Mouse (Mus musculus) myocyte (in vitro differentiated cells): ENCODE measurements around the gene Drc1. TPM values are rescaled to one million over a fixed set of nuclear protein-coding genes. Genes with fewer than 3 reads are reported as not detected.

Source experiments
- H3K27me3 ChIP-seq: one replicate; pipeline ENCODE4 v1.6.1; 2011; ENCODE audit not compliant: control insufficient read depth, insufficient read depth, insufficient read length
- H3K36me3 ChIP-seq: one replicate; pipeline ENCODE4 v1.6.1; 2011; ENCODE audit not compliant: control insufficient read depth, insufficient read depth
- H3K4me2 ChIP-seq: one replicate; pipeline ENCODE4 v1.6.1; 2011; ENCODE audit warnings: low read depth, control low read depth
- H3K4me3 ChIP-seq: one replicate; pipeline ENCODE4 v1.5.1; 2011; ENCODE audit warnings: mild to moderate bottlenecking, control low read depth, moderate library complexity
- H3K79me2 ChIP-seq: one replicate; pipeline ENCODE4 v1.6.1; 2011; ENCODE audit not compliant: control insufficient read depth, insufficient read depth
- H3ac ChIP-seq: one replicate; pipeline ENCODE4 v1.6.1; 2011; ENCODE audit not compliant: control insufficient read depth, insufficient read length
- CEBPB ChIP-seq: IDR thresholded peaks from 2 replicates; pipeline ENCODE4 v1.6.1; 2011; ENCODE audit warnings: mild to moderate bottlenecking, moderate library complexity; ENCODE audit not compliant: poor library complexity, insufficient read depth, severe bottlenecking
- E2F4 ChIP-seq: IDR thresholded peaks from one replicate; pipeline ENCODE4 v1.6.1; 2011; ENCODE audit warnings: mild to moderate bottlenecking, control low read depth, moderate library complexity; ENCODE audit not compliant: insufficient read depth
- MAX ChIP-seq: IDR thresholded peaks from one replicate; pipeline ENCODE4 v1.6.1; 2011; ENCODE audit warnings: low read depth, mild to moderate bottlenecking, control low read depth
- MYOD1 ChIP-seq, 3 experiments: IDR thresholded peaks; one replicate each; pipeline ENCODE4 v1.6.1; 2011; ENCODE audit warnings: control low read depth in 2 of 3, low read depth in 2 of 3, mild to moderate bottlenecking in 2 of 3, moderate library complexity in 1 of 3; ENCODE audit not compliant: insufficient read length in 2 of 3, control insufficient read depth in 1 of 3
- MYOG ChIP-seq, 3 experiments: IDR thresholded peaks; one replicate each; pipeline ENCODE4 v1.6.1; 2011; ENCODE audit warnings: control low read depth in 2 of 3, low read depth in 2 of 3, mild to moderate bottlenecking in 2 of 3; ENCODE audit not compliant: insufficient read length in 2 of 3, control insufficient read depth in 1 of 3, insufficient read depth in 1 of 3
- POLR2A ChIP-seq: IDR thresholded peaks from one replicate; pipeline ENCODE4 v1.6.1; 2011; ENCODE audit warnings: low read depth, mild to moderate bottlenecking, control low read depth, moderate library complexity; ENCODE audit not compliant: insufficient read length
- POLR2AphosphoS2 ChIP-seq: IDR thresholded peaks from one replicate; pipeline ENCODE4 v1.6.1; 2011; ENCODE audit warnings: low read depth, control low read depth; ENCODE audit not compliant: insufficient read length
- REST ChIP-seq: IDR thresholded peaks from one replicate; pipeline ENCODE4 v1.6.1; 2011; ENCODE audit warnings: mild to moderate bottlenecking, control low read depth, moderate library complexity; ENCODE audit not compliant: insufficient read depth, insufficient read length
- SRF ChIP-seq: IDR thresholded peaks from one replicate; pipeline ENCODE4 v1.6.1; 2011; ENCODE audit warnings: low read depth; ENCODE audit not compliant: control insufficient read depth, insufficient read length
- TCF12 ChIP-seq: IDR thresholded peaks from one replicate; pipeline ENCODE4 v1.6.1; 2011; ENCODE audit warnings: mild to moderate bottlenecking, control low read depth; ENCODE audit not compliant: poor library complexity, insufficient read depth, severe bottlenecking
- TCF3 ChIP-seq: IDR thresholded peaks from one replicate; pipeline ENCODE4 v1.6.1; 2011; ENCODE audit warnings: low read depth, control low read depth; ENCODE audit not compliant: insufficient read length
- USF1 ChIP-seq: IDR thresholded peaks from one replicate; pipeline ENCODE4 v1.6.1; 2011; ENCODE audit warnings: low read depth, mild to moderate bottlenecking, control low read depth, moderate library complexity
- polyA plus RNA-seq: library from polyadenylated mRNA; unstranded; fragments of >200 nt; fragmentation: generic; extraction: Trizol; gene quantifications from one replicate; pipeline ENCODE4 v1.2.1, GENCODE M21; 2012; ENCODE audit warnings: missing spikeins

Drc1 gene
- polyA plus RNA-seq, 1 experiment: 0.01 TPM

DNA sequence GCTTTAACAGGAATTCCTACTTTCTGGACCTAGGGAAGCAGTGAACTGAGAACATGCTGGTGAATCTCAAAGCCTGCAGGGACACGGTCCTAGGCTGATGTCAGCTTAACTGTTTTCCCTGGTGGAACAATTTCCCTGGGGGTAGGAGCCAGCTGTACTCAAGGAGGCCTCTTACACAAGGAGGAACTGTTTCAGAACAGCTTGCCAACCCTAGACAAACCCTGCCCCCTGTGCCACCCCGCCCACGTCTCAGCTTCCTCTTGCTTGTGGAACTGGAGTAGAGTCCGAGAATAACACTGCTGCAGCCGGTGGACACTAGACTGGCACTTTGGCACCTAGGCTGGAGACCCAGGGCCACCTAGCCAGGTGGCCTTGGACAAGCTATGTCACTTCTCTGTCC, 88.2 kb downstream of the Drc1 start:
- H3ac ChIP-seq: no peak overlapping the region
- no peaks in the 10 kb centered on the region for H3K36me3 ChIP-seq
- no peak overlapping the region for H3K4me2 ChIP-seq
- TF ChIP-seq MYOG (IDR thresholded peaks at IDR 0.05; ENCODE audit: control insufficient read depth in 1 of 3, insufficient read depth in 1 of 3, insufficient read length in 2 of 3, low read depth in 2 of 3) (no peak), USF1 (no peak), POLR2A (no peak), E2F4 (no peak), TCF3 (no peak), MYOD1 (IDR thresholded peaks at IDR 0.05; ENCODE audit: control insufficient read depth in 1 of 3, insufficient read length in 2 of 3, low read depth in 2 of 3) (no peak), REST (no peak), SRF (no peak), CEBPB (no peak), TCF12 (no peak), POLR2AphosphoS2 (no peak)
- peaks cover 64% of the 10 kb centered on the region for H3K27me3 ChIP-seq
- no peaks in the 10 kb centered on the region for H3K79me2 ChIP-seq
- H3K4me3 ChIP-seq: no peak overlapping the region

DNA sequence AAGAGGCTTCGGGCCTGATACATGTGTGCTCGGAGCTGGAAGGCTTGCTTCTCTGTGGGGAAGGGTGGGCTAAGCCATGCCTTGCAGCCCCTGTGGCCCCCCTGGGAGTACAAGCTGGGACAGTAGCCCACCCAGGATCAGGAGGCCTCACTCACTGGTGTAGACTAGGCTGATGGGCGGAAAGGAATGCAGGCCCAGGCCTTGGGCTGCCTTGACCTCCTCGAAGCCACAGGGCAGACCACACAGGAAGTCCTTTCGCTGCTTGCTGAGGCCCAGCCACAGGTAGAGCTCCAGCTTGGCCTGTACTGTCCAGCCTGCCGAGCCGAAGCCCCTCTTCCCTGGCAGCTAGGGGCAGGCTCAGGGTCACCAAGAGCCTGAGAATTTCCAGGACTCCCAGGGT, 101.7 kb downstream of the Drc1 start:
- Histone ChIP-seq H3K36me3 (no peaks in the 10 kb centered on the region), H3K4me2 (no peak overlapping the region), H3K27me3 (peaks cover 84% of the 10 kb centered on the region), H3K79me2 (no peaks in the 10 kb centered on the region), H3ac (no peak overlapping the region), H3K4me3 (no peak overlapping the region)
- TF ChIP-seq POLR2AphosphoS2 (no peak), SRF (no peak), E2F4 (no peak), MYOG (IDR thresholded peaks at IDR 0.05; ENCODE audit: control insufficient read depth in 1 of 3, insufficient read depth in 1 of 3, insufficient read length in 2 of 3, low read depth in 2 of 3) (no peak), POLR2A (no peak), MAX (no peak)

DNA sequence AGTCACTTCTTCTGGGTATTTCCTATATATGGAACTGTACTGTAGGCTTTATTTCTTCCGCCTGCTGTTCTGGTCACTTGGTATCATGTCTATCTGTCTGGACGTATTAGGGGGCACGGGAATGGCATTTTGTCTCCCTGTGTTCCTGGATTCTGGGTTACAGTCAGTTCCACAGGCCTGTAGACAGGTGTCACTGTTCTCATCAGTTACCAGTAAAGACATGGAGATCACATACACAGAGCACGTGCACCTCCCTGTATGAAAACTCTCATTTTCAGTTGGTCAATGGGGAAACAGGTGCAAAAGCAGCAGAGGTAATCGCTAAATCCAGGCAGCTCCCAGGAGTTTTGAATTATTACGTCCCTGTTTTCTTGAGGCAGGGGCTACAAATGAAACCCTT, 106.5 kb downstream of the Drc1 start:
- H3K4me2 ChIP-seq: no peak overlapping the region
- H3K36me3 ChIP-seq: no peaks in the 10 kb centered on the region
- no peaks in the 10 kb centered on the region for H3K79me2 ChIP-seq
- H3K4me3 ChIP-seq: no peak overlapping the region
- H3K27me3 ChIP-seq: peaks cover 73% of the 10 kb centered on the region
- TF ChIP-seq REST (no peak), MAX (no peak), TCF12 (no peak), TCF3 (no peak), E2F4 (no peak), POLR2A (no peak), USF1 (no peak), SRF (no peak), CEBPB (no peak), POLR2AphosphoS2 (no peak), MYOG (IDR thresholded peaks at IDR 0.05; ENCODE audit: control insufficient read depth in 1 of 3, insufficient read depth in 1 of 3, insufficient read length in 2 of 3, low read depth in 2 of 3) (no peak), MYOD1 (IDR thresholded peaks at IDR 0.05; ENCODE audit: control insufficient read depth in 1 of 3, insufficient read length in 2 of 3, low read depth in 2 of 3) (no peak)
- H3ac ChIP-seq: no peak overlapping the region

DNA sequence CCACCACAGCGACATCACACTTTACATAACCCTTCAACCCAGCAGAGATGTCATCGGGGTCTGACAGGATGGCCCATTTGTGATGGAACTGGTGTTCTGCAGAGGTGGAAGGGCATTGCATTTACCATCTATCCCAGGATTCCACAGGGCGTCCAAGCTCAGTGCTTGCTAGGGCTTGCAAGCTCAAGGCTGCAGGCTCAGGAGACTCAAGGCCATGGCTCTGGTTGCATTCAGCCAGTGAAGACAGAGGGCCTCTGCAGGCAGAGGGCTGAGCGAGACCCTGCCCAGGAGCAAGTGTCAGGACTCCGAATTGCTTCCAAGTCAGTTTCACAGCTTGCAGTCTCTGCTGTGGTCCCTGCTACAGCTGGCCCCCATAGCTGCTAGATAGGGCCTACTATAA, 108.6 kb downstream of the Drc1 start:
- Histone ChIP-seq H3K36me3 (no peaks in the 10 kb centered on the region), H3K4me2 (no peak overlapping the region), H3K27me3 (peaks cover 59% of the 10 kb centered on the region), H3ac (no peak overlapping the region), H3K4me3 (no peak overlapping the region), H3K79me2 (no peaks in the 10 kb centered on the region)
- TF ChIP-seq POLR2AphosphoS2 (no peak), POLR2A (no peak), MAX (no peak)

DNA sequence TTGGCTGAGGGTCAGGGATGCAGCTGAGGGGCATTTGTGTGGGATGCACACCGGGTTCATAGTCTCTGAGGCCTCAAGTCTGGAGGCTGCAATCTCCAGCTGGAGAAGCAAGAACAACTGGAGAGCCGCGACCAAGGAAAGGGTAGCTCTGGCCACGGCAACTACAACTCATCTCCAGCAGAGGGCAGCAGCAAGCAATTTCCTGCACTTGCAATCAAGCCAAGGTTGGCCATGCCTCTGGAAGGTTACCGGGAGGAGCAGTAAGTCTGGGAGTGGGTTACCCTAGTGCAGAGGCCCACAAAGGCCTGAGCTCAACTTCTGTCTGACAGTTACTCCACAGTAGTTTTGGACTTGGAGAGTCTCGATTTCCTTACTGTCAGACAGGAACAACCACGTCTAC, 110.3 kb downstream of the Drc1 start:
- no peak for TF ChIP-seq MAX
- no peak for TF ChIP-seq POLR2A
- TF ChIP-seq E2F4: no peak
- TF ChIP-seq MYOD1 (IDR thresholded peaks at IDR 0.05; ENCODE audit: control insufficient read depth in 1 of 3, insufficient read length in 2 of 3, low read depth in 2 of 3): no peak
- H3K4me2 ChIP-seq: no peak overlapping the region
- no peak overlapping the region for H3ac ChIP-seq
- H3K27me3 ChIP-seq: peaks cover 43% of the 10 kb centered on the region
- H3K4me3 ChIP-seq: no peak overlapping the region
- no peaks in the 10 kb centered on the region for H3K79me2 ChIP-seq
- no peaks in the 10 kb centered on the region for H3K36me3 ChIP-seq
